Mouse (Mus musculus) CH12F3 (cell line): ENCODE measurements around the gene Celf5.
"Not testable (repeated sequence)": the region's sequence is repeated elsewhere in the genome, so short reads cannot be mapped to it uniquely, and the experiment has no call there.

Experiments used
- in situ Hi-C: fragments of 300-500 bp; cut with MboI; formaldehyde crosslinking; loops from 2 replicates; pipeline ENCODE4 v1.14.3; 2020; ENCODE audit warnings: low sequenced_read_pairs

Celf5 gene

DNA sequence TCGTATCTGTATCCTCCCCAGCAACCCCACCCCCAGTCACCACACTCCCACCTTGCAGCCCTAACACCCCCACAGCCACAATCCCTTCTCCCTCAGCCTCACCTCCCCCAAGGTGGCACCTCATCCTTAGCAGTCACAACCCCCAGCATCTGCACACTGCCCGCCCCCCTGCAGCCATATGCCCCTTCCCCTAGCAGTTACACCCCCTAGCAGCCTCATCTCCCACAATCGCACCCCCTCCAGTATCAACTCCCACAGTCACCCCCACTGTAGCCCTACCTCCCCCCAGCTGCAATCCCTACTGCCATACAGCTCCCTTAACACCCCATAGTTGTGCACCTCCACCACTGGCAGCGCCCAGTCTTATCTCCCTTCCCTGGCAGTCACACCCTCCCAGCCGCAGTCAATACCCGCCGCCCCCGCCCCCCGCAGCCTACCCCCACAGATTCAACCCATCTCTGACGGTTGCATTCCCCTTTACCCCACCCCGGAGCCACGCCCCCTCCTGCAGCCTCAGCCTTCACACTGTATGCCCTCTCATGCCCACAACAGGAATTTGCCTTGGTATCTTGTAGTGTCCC lies 25.4 kb downstream of the Celf5 start:
- in situ Hi-C loops = no loop called here

- in situ Hi-C loops = no loop called here
Observed at GRCm38 (mm10) chr10:81455181-81455895, 27.2 kb downstream of the Celf5 start, which contains the start of gene Nfic. Nfic (minus strand) TSS chr10:81455635.

- in situ Hi-C loops = loop anchor here (5.0 kb wide), 1 partner anchor 57 kb away; no protein-coding TSS in a partner anchor
Observed at GRCm38 (mm10) chr10:81454106-81454505, 28.4 kb downstream of the Celf5 start.

- in situ Hi-C loops = loop anchor here (5.0 kb wide), 1 partner anchor 56 kb away; no protein-coding TSS in a partner anchor
Observed at GRCm38 (mm10) chr10:81452947-81453288, 29.6 kb downstream of the Celf5 start.

DNA sequence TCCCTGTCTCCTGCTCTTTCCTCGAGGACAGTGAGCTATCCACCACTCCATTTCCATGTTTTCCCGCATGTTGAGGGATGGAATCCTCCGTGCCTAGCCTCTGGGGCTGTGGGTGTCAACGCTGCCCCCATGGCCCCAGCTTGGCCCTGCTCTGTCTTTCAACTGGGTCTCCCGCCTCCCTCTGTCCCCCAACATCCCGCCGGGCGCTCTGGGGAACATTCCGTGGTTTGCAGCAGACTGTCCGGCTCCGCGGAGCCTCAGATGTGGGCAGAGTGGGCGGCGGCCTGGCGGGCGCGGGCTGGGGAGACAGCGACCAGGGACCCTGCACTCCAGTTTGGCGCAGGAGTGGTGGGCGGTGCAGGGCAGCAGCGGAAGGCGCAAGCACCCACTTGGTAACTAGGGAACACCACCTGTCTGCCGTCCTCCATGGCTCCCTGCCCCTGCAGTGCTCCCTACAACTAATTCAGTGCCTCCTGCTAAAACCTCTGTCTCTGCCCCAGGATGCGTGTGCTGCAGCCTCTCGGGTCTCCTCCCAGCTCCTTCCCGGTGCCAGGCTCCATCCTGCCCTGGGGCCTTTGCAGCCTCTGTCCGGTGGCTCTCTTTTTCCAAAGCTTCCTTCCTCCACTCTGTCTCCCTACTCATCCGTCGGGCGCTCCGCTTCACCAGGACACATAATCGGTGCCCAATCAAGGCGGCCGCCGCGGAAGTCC lies 30.1 kb downstream of the Celf5 start:
- in situ Hi-C loops = loop anchor here (5.0 kb wide), 1 partner anchor 55 kb away; no protein-coding TSS in a partner anchor

DNA sequence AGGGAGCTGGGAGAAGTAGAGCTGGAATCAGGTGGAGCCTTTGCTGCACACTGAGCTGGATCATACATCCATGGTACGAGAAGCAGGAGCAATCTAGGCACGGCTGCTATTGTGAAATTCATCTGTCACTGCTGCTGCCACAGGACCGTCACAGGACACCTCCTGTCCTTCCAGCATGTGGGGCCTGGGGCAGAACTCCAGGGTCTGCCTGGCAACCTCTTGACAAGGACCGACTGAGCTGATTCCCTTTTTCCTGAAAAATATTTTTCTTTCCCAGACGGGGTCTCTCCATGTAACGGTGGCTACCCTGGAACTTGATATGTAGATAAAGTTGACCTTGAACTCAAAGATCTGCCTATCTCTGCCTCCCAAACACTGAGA lies 31.2 kb downstream of the Celf5 start:
- in situ Hi-C loops = loop anchor here (5.0 kb wide), 1 partner anchor 54 kb away; no protein-coding TSS in a partner anchor

DNA sequence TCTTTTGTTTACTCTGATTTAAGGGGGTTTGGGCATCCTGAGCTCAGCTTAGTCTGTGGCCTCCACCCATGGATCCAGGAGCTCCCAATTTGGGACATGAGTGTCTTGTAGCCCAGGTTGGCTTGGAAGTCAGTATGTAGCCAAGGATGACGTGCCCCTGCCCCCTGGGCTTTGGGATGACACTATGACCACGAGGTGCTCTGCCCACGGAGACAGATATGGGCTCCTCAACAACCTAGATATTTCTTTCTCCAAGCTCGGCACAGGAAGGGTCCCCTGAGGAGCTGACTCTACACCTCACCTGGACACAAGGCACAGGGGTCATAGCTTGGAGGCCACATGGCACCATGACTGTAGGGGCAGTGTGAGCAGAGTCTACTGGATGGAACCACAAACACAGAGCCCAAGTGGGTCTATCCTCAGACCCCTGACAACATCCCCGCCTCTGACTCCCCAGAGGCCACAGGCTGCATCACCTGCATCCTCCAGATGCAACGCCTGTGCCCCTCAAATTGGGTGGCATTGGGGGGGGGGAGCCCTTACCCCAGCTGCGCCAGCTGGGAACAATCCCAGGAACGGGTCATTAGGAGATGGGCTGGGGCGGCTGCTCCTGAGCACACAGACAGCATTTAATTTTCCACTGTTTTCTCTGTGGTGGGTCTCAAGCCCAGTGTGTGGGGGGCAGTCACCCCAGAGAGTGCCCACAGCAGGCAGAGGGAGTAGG lies 31.7 kb downstream of the Celf5 start:
- in situ Hi-C loops = loop anchor here (5.0 kb wide), 1 partner anchor 54 kb away; no protein-coding TSS in a partner anchor

DNA sequence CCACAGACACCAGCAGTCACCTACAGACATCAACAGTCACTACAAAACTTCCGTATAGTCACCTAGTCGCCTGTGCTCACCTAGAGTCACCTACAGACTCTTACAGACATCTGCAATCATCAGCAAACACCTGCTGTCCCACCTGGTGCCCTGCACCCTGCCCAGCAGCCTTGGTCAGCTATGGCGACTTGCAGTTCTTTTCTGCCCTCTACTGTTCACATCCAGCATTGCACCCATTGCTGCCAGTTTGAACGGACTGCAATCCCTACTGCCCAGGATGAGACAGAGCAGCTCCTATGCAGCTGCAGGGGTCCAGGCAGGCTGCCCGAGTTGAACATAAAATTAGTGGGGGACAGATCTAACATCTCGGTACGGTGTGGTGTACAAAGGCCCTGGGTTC lies 32.4 kb downstream of the Celf5 start:
- in situ Hi-C loops = loop anchor here (5.0 kb wide), 1 partner anchor 53 kb away; no protein-coding TSS in a partner anchor

GRCm38 (mm10) chr10:81445516-81445915 lies 37.0 kb downstream of the Celf5 start:
- in situ Hi-C loops = not testable (repeated sequence)

DNA sequence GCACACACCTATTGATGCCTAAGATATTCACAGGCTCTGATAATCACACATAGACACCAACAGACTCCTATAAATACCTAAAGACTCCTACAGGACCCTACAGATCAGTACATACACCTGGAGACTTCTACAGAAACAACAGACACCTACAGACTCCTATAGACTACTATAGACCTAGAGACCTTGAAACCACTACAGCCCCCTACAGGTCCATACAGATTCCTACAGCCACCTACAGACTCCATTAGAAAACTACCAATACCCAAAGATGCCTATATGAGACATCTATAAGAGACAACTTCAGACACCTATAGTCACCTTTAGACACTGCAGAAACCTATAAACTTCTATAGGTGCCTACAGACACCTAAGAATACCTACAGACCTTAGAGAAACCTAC lies 41.5 kb downstream of the Celf5 start:
- in situ Hi-C loops = no loop called here

DNA sequence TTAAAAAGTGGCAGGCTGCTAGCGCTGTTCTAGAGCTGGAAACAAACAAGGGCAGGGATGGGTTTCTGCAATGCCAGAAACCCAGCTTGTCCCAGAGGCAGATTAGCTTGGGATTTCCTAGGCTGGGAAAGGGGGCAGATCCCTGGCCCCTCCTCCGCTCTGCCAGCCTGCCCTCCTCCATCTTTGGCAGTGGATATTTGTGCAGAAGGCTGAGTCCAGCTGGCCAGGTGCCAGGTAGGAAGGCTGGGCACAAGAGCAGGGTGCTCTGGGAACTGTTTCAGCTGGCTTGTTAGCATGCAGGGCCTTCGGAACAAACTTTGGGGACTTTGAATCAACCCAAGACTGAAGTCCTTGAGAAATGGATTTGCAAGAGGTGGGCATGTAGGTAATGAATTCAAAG lies 47.1 kb downstream of the Celf5 start:
- in situ Hi-C loops = no loop called here

DNA sequence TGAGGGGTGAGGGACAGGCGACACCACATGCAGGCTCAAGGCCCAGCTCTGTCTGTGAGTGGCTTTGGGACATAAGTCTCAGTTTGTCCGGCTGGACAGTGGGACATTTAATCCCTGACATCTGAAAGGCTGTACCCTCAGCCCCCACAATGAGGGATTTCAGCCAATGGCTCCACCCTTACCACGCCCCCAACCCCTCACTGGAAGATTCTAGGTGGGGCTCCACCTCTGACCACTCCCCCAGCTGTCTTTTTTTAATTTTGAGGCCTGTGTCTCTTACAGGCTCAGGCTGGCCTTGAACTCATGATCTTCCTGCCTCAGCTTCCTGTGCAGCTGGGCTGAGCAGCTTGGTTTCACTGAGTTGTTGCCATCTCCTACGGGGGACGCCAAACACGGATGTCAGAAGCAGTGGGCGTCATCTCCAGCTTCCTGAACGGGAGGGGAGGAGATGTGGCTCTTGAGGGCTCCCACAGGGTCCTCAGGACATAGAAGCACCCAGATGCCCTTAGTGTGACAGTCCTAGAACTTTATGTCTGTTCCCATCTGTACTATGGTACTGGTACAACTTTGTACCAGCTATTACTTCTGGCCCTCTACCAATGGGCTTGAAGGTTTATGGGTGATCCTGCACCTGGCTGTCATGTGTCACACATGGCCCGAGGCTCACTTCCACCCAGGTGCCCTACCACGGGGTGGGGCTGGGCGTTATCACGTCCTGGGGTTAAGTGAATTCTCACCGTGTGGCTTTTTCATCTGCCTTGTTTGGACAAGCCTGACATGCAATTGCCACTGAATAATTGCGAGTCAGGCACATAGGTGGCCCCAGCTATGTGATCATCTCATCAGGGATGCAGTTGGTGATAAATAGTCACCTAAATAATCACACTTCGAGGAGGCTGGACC lies 47.9 kb downstream of the Celf5 start:
- in situ Hi-C loops = no loop called here

- in situ Hi-C loops = no loop called here
Observed at GRCm38 (mm10) chr10:81433541-81434289, 48.8 kb downstream of the Celf5 start.

DNA sequence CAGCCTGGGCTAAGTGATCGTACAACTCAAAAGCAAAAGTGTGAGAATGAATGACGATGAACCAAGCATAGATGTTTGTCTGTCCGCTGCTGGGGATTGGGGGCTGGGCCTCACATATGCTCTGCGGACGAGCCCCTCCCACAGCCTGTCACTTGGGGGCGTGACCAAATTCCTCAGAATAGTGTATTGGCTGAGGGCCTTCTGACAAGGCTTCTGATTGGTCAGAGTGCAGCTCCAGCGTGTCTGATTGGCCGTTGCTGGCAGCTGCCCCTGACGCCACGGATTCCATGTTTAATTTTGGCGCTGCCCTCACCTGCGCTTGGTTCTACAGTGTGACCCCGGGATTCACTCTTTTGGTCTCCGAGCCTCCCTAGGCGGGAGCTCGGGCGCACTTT lies 49.6 kb downstream of the Celf5 start:
- in situ Hi-C loops = no loop called here

DNA sequence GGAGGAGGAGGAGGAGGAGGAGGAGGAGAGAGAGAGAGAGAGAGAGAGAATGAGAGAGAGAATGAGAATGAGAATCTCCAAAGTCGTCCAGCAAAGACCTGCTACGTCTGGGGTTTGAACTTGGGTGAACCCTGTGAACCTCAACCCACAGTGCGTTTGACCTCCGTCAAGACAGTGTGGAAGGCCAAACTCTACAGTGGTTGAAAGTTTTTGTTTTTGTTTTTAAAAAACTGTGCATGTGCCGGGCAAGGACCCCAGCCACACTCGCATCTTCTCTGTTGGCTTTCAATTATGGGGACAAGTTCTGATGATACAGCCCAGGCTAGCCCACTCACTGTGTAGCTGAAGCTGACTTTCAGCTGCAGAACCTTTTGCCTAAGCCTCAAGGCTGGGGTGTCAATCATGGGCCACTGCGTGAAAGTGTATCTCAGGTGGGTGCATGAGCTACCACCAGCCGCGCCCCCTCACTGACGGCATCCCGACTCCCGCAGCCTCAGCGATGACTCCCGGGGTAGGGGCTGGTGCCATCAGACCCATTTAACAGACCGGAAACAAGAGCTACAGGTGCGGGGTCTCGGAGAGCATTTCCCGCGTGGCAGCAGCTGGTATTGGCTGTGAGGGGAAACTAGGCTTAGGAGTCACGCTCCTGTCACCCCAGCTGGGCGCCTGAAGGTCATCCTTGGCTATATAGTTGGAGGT lies 50.2 kb downstream of the Celf5 start:
- in situ Hi-C loops = no loop called here

DNA sequence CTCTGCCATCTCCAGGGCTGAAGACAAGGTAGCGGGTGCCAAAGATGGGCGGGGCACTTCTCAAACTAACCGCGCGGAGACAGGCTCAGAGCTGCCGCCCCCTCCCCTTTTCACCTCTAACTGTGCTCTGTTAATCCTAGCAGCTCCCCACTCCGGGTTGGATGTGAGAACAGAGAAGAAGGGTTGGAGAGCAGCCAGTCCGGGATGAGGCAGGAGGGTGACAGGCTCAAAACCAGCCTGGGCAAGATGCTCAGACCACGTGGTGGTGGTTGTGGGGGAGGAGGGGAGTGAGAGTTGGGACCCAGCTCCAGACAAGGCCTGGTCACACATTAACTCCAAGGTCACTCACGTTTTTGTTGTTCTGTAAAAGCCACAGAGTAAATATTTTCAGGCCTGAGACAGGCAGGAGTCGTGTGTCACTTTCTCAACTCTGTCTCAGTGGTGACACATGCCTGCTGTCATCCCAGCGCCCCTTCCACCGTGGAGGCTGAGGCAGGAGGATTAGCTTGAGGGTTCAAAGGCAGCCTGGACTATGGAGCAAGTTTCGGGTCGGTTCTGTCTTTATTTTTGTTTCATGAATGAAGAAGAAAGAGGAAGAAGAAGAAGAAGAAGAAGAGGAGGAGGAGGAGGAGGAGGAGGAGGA lies 50.9 kb downstream of the Celf5 start:
- in situ Hi-C loops = no loop called here

DNA sequence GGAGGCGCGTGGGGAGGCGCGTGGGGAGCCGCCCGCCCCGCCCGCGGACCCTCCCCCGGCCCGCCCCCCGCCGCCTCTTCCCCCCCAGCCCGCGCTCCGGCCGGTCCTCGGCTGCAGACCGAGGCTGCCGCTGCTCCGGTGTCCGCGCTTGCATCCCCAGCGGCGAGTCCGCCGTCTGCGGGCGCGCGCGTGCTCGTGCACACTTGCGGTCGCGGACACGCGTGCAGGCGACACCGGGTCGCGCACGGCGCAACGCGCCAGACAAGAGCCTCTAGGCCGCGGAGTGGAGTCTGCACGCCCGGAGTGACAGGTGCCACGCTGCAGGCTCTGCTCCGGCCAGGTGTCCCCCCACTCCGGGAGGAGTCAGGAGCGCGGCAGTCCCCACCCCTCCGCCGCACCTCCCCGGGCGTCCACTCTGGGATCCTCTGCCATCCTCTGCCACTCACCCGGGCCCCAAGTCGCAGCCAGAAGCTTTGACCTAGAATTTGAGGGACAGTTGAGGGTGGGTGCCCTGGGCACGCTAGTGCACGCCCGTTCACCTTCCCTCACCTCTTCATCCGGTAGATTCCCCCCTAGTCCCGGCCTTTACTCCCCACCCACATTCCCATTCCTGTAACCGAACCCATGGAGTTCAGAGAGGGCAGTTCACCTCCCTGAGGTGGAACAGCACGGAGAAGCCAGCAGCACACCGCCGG lies 51.5 kb downstream of the Celf5 start:
- in situ Hi-C loops = no loop called here
